Mouse (Mus musculus) forebrain, embryonic 13.5 days (tissue): ENCODE results near the gene Bbs10. TPM values are rescaled to one million over a fixed set of nuclear protein-coding genes. Genes with fewer than 3 reads are reported as not detected.
A peak's percentile ranks its signal among the peaks of the same experiment; 100 is the strongest.

Source experiments
- ATAC-seq: fragments of 200-750 bp; cut with Nextera tagmentation; 2 replicates; pipeline ENCODE4 v1.8.0; 2017
- H3K27ac ChIP-seq: fragments of 300-500 bp; sonication (generic); 2 replicates; pipeline ENCODE4 v1.5.1; 2015; ENCODE audit warnings: inconsistent platforms, mild to moderate bottlenecking, moderate library complexity
- H3K27me3 ChIP-seq: fragments of 300-500 bp; sonication (generic); 2 replicates; pipeline ENCODE4 v1.6.1; 2015; ENCODE audit warnings: mild to moderate bottlenecking, inconsistent platforms
- H3K36me3 ChIP-seq: fragments of 300-500 bp; sonication (generic); 2 replicates; pipeline ENCODE4 v1.6.1; 2015; ENCODE audit warnings: mild to moderate bottlenecking, inconsistent platforms; ENCODE audit not compliant: poor library complexity, severe bottlenecking
- H3K4me1 ChIP-seq: fragments of 300-500 bp; sonication (generic); 2 replicates; pipeline ENCODE4 v1.6.1; 2015; ENCODE audit warnings: inconsistent platforms
- H3K4me2 ChIP-seq: fragments of 300-500 bp; sonication (generic); 2 replicates; pipeline ENCODE4 v1.6.1; 2015; ENCODE audit warnings: inconsistent platforms, mild to moderate bottlenecking, moderate library complexity
- H3K4me3 ChIP-seq: fragments of 300-500 bp; sonication (generic); 2 replicates; pipeline ENCODE4 v1.5.1; 2015; ENCODE audit warnings: mild to moderate bottlenecking, inconsistent platforms
- H3K9ac ChIP-seq: fragments of 300-500 bp; sonication (generic); 2 replicates; pipeline ENCODE4 v1.6.1; 2015; ENCODE audit warnings: mild to moderate bottlenecking, inconsistent platforms
- H3K9me3 ChIP-seq: fragments of 300-500 bp; sonication (generic); replicated peaks from 2 replicates; pipeline ENCODE4 v1.6.1; 2016; ENCODE audit warnings: inconsistent platforms
- WGBS: fragments of 180-500 bp; shearing (Covaris S2); methylation state at CpG from one replicate; pipeline ENCODE4 v1.1.7; 2015; 5-methylcytosine and 5-hydroxymethylcytosine counted together
- polyA plus RNA-seq: library from polyadenylated mRNA; unstranded; fragments of >200 nt; fragmentation: Nextera tagmentation; extraction: Ambion mirVana; gene quantifications from 2 replicates; pipeline ENCODE4 v1.2.1, GENCODE M21; 2015

Gene Bbs10
- 6.7 and 6.8 TPM in 2 replicates for polyA plus RNA-seq

- ATAC-seq: peak; percentile 99
- Histone ChIP-seq H3K36me3 (peaks cover under 1% of the 10 kb centered on the region; the same call in 1 of the 2 replicates), H3K4me1 (peaks cover 8% of the 10 kb centered on the region; the same call in 1 of the 2 replicates), H3K4me2 (peak within 1 kb of the TSS; percentile 59), H3K9ac (peak within 1 kb of the TSS; percentile 74), H3K27me3 (no peaks in the 10 kb centered on the region), H3K4me3 (peak within 1 kb of the TSS; percentile 73), H3K27ac (peak within 1 kb of the TSS; percentile 86), H3K9me3 (no peaks in the 10 kb centered on the region)
- WGBS: 1% methylated on average over 54 of the region's 54 CpGs
Observed at GRCm38 (mm10) chr10:111298140-111299098, at the start of gene Bbs10. TSS of gene Bbs10 (plus strand) at chr10:111298679.

GRCm38 (mm10) chr10:111250192-111250591 is 48.3 kb upstream of the Bbs10 start:
- peak overlapping the region; percentile 23 for H3K4me3 ChIP-seq
- H3K9me3 ChIP-seq: no peaks in the 10 kb centered on the region
- no peak overlapping the region for H3K27ac ChIP-seq
- H3K27me3 ChIP-seq: no peaks in the 10 kb centered on the region
- H3K4me1 ChIP-seq: peaks cover 16% of the 10 kb centered on the region
- no peak overlapping the region for H3K9ac ChIP-seq
- WGBS: 65% methylated on average over 4 of the region's 4 CpGs
- peak overlapping the region; percentile 48 for H3K4me2 ChIP-seq
- H3K36me3 ChIP-seq: no peaks in the 10 kb centered on the region
- no peak for ATAC-seq

GRCm38 (mm10) chr10:111251666-111252065 is 46.8 kb upstream of the Bbs10 start:
- H3K27me3 ChIP-seq: no peaks in the 10 kb centered on the region
- H3K27ac ChIP-seq: no peak overlapping the region
- no peak overlapping the region for H3K9ac ChIP-seq
- no peaks in the 10 kb centered on the region for H3K36me3 ChIP-seq
- no peaks in the 10 kb centered on the region for H3K9me3 ChIP-seq
- no peak for ATAC-seq
- peaks cover 16% of the 10 kb centered on the region for H3K4me1 ChIP-seq
- no peak overlapping the region for H3K4me2 ChIP-seq
- H3K4me3 ChIP-seq: no peak overlapping the region
- WGBS: 84% methylated on average over 5 of the region's 5 CpGs

- Histone ChIP-seq H3K4me3 (no peak overlapping the region), H3K9ac (no peak overlapping the region), H3K27ac (no peak overlapping the region), H3K4me1 (no peaks in the 10 kb centered on the region), H3K4me2 (no peak overlapping the region), H3K9me3 (no peaks in the 10 kb centered on the region), H3K36me3 (peaks cover 3% of the 10 kb centered on the region; the same call in 1 of the 2 replicates), H3K27me3 (no peaks in the 10 kb centered on the region)
- no peak for ATAC-seq
- WGBS: 85% methylated on average over 6 of the region's 6 CpGs
Observed at GRCm38 (mm10) chr10:111255228-111255627, 43.3 kb upstream of the Bbs10 start.

- H3K4me2 ChIP-seq: no peak overlapping the region
- no peak overlapping the region for H3K9ac ChIP-seq
- no peak overlapping the region for H3K27ac ChIP-seq
- no peak overlapping the region for H3K4me3 ChIP-seq
- H3K36me3 ChIP-seq: peaks cover 3% of the 10 kb centered on the region; the same call in 1 of the 2 replicates
- no peaks in the 10 kb centered on the region for H3K9me3 ChIP-seq
- 93% methylated on average over 3 of the region's 3 CpGs for WGBS
- ATAC-seq: no peak
- no peaks in the 10 kb centered on the region for H3K27me3 ChIP-seq
- H3K4me1 ChIP-seq: no peaks in the 10 kb centered on the region
Observed at GRCm38 (mm10) chr10:111256156-111256555, 42.3 kb upstream of the Bbs10 start.

GRCm38 (mm10) chr10:111257358-111257757 is 41.1 kb upstream of the Bbs10 start:
- peaks cover 3% of the 10 kb centered on the region; the same call in 1 of the 2 replicates for H3K36me3 ChIP-seq
- H3K9ac ChIP-seq: no peak overlapping the region
- no peak for ATAC-seq
- H3K4me1 ChIP-seq: no peaks in the 10 kb centered on the region
- WGBS: 88% methylated on average over 3 of the region's 3 CpGs
- no peaks in the 10 kb centered on the region for H3K9me3 ChIP-seq
- H3K4me3 ChIP-seq: no peak overlapping the region
- no peak overlapping the region for H3K27ac ChIP-seq
- H3K4me2 ChIP-seq: no peak overlapping the region
- H3K27me3 ChIP-seq: no peaks in the 10 kb centered on the region

- H3K9me3 ChIP-seq: no peaks in the 10 kb centered on the region
- ATAC-seq: no peak
- H3K4me1 ChIP-seq: no peaks in the 10 kb centered on the region
- no peak overlapping the region for H3K4me2 ChIP-seq
- 91% methylated on average over 3 of the region's 3 CpGs for WGBS
- no peaks in the 10 kb centered on the region for H3K27me3 ChIP-seq
- H3K4me3 ChIP-seq: no peak overlapping the region
- H3K36me3 ChIP-seq: peaks cover 3% of the 10 kb centered on the region; the same call in 1 of the 2 replicates
- no peak overlapping the region for H3K9ac ChIP-seq
- no peak overlapping the region for H3K27ac ChIP-seq
Observed at GRCm38 (mm10) chr10:111258256-111258655, 40.2 kb upstream of the Bbs10 start.

GRCm38 (mm10) chr10:111271687-111272086 is 26.8 kb upstream of the Bbs10 start:
- ATAC-seq: no peak
- Histone ChIP-seq H3K27me3 (no peaks in the 10 kb centered on the region), H3K4me3 (no peak overlapping the region), H3K9ac (no peak overlapping the region), H3K4me2 (no peak overlapping the region), H3K4me1 (peaks cover 6% of the 10 kb centered on the region; the same call in 1 of the 2 replicates), H3K27ac (no peak overlapping the region), H3K9me3 (no peaks in the 10 kb centered on the region), H3K36me3 (peaks cover 48% of the 10 kb centered on the region)
- WGBS: 89% methylated on average over 15 of the region's 15 CpGs

GRCm38 (mm10) chr10:111272905-111273304 is 25.6 kb upstream of the Bbs10 start:
- H3K4me1 ChIP-seq: peaks cover 6% of the 10 kb centered on the region; the same call in 1 of the 2 replicates
- H3K4me2 ChIP-seq: no peak overlapping the region
- WGBS: 85% methylated on average over 11 of the region's 11 CpGs
- peaks cover 46% of the 10 kb centered on the region for H3K36me3 ChIP-seq
- H3K9me3 ChIP-seq: no peaks in the 10 kb centered on the region
- no peaks in the 10 kb centered on the region for H3K27me3 ChIP-seq
- no peak overlapping the region for H3K27ac ChIP-seq
- H3K9ac ChIP-seq: no peak overlapping the region
- ATAC-seq: no peak
- no peak overlapping the region for H3K4me3 ChIP-seq

- peaks cover 46% of the 10 kb centered on the region for H3K36me3 ChIP-seq
- no peak for ATAC-seq
- 25% methylated on average over 5 of the region's 5 CpGs for WGBS
Observed at GRCm38 (mm10) chr10:111273463-111274088, 24.9 kb upstream of the Bbs10 start.

GRCm38 (mm10) chr10:111275822-111276221 is 22.7 kb upstream of the Bbs10 start:
- peaks cover 41% of the 10 kb centered on the region for H3K36me3 ChIP-seq
- 83% methylated on average over 2 of the region's 2 CpGs for WGBS
- no peak overlapping the region for H3K27ac ChIP-seq
- no peaks in the 10 kb centered on the region for H3K9me3 ChIP-seq
- no peak for ATAC-seq
- no peak overlapping the region for H3K4me2 ChIP-seq
- H3K27me3 ChIP-seq: no peaks in the 10 kb centered on the region
- no peak overlapping the region for H3K4me3 ChIP-seq
- H3K9ac ChIP-seq: no peak overlapping the region
- H3K4me1 ChIP-seq: peaks cover 6% of the 10 kb centered on the region; the same call in 1 of the 2 replicates

More at GRCm38 (mm10) chr10:111273463-111274088, 24.9 kb upstream of the Bbs10 start:
- Histone ChIP-seq H3K27me3 (no peaks in the 10 kb centered on the region), H3K9me3 (no peaks in the 10 kb centered on the region), H3K4me3 (no peak overlapping the region), H3K4me1 (peaks cover 6% of the 10 kb centered on the region; the same call in 1 of the 2 replicates), H3K4me2 (no peak overlapping the region), H3K9ac (no peak overlapping the region), H3K27ac (no peak overlapping the region)

GRCm38 (mm10) chr10:111297631-111298030 is 848 bp upstream of the Bbs10 start:
- peak overlapping the region; percentile 59 for H3K4me2 ChIP-seq
- H3K4me1 ChIP-seq: peaks cover 8% of the 10 kb centered on the region; the same call in 1 of the 2 replicates
- peak overlapping the region; percentile 74; the same call in 1 of the 2 replicates for H3K9ac ChIP-seq
- peak overlapping the region; percentile 73 for H3K4me3 ChIP-seq
- peaks cover 3% of the 10 kb centered on the region; the same call in 1 of the 2 replicates for H3K36me3 ChIP-seq
- no peaks in the 10 kb centered on the region for H3K27me3 ChIP-seq
- H3K27ac ChIP-seq: no peak overlapping the region
- no peaks in the 10 kb centered on the region for H3K9me3 ChIP-seq
- WGBS: 50% methylated on average over 6 of the region's 6 CpGs
- no peak for ATAC-seq
